Mouse (Mus musculus) cerebellum, adult 11-12 months (tissue): ENCODE measurements around the gene Tubd1.

Source experiments
- DNase-seq: peaks from one replicate; pipeline ENCODE4 v3.0.0; 2022

Gene Tubd1

DNA sequence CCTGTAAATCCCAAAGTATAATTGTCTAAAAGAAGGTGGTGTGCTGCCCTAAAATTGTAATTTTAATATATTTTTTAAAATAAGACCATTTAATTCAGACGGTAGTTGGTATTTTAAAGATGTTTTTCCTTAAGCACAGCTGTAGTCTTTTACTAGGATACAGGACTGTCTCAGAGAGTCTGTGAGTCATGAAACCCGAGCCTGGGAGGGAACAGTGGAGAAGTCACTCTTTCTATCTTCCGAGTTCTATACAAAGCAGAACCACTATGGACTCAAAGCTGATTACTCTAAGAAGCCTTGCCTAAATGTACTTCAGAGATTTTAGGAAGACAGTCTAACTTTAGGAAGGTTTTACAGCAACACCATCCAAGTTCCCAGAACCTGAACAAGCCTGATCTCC lies 57.3 kb downstream of the Tubd1 start:
- no peak for DNase-seq

DNA sequence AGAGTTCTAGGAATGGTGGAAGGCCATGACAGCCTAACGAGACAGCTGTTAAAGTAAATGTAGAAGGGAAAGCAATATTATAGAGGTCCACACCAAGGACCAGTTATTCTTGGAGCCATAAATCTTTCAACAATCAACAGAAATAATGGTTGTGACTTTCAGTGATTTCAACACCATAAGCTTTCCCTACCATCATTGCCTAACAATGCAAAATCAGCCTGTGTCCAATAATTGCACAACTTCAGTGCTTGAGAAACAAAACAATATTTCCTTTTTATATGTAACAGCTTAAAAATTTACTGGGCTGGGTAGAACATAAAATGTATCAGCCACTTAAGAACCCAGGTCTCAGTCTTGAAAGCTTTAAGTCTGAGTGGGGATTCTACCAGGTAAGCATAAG lies 58.9 kb downstream of the Tubd1 start:
- no peak for DNase-seq

DNA sequence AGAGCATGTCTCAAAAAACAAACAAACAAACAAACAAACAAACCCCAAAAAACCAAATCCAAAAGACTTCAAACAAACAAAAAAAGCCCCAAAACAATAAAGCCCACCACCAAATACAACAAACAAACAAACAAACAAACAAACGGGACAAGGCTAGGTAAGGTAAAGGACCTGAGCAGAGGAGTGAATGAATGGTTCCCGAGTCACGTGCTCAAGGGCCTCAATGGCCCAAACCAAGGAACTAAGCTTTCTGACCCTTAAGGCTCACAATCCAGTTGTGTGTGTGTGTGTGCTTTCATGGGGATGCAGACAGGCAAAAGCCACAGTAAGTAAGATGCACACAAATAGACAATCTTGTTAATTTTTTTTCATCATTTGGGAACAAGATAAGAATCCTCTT lies 59.5 kb downstream of the Tubd1 start:
- DNase-seq, result no peak

DNA sequence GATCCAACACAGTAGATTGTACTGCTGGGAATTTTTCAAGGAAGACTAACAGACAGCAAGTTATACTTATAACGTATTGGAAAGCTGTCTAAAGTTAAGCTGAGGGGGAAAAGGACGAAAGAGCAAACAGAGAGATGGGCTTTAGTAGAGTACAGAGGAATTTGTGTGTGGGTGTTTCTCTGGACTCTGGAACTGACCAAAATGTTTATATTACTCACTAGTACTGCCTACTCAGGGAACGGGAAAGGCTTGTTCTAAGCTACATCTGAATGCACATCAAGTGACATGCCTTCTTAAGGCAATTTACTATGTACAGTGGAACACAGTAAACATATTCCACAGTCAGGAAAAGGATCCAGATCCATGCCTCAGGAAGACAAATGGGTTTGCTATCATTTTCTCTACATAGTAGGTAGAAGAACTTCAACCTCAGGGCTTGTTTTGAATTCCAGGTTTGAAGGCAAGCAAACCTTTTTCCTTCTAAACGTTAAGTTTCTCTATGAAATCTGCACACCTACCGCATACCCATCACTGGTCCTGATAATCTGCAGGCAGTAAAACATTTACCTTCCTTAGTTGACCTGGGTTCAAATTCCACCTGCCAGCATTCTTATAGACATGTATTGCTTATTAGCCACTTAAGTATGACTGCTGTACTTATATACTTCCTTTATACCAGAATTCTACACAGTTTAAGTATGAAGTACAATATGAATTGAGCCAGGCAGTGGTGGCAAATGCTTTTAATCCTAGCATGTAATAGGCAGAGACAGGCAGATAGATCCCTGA lies 60.1 kb downstream of the Tubd1 start:
- DNase-seq, result no peak

DNA sequence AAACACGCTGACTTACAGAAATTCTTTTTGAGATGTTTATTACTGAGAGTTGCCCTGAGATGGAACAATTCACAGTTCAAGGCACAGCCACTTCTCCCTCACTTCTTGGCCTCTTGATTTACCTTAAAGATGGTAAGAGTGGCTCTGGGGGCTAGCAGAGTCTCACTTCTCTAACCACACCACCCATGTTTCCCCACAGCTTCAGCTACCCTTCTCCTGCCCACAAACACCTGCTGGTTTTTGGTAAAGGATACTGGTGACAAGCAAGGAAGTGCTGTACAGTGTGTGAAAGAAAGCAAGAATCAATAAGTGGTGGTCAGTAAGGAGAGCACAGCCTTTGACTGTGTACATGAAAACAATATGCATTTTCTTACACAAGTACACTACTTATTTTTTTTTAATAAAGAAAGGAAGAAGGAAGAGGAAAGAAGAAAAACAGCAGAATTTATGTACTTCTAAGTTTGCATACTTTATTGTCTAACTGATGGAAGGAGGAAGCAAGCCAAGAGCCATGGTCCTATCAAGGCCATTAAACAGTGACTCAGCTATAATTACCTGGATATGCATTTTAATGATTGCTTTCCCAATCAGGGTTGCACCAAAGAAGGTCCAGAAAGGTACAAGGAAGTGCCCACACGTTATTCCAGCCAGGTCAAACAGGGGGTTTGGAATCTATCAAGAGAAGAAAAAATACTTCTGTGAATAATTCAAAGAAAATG lies 62.0 kb downstream of the Tubd1 start:
- no peak for DNase-seq

DNA sequence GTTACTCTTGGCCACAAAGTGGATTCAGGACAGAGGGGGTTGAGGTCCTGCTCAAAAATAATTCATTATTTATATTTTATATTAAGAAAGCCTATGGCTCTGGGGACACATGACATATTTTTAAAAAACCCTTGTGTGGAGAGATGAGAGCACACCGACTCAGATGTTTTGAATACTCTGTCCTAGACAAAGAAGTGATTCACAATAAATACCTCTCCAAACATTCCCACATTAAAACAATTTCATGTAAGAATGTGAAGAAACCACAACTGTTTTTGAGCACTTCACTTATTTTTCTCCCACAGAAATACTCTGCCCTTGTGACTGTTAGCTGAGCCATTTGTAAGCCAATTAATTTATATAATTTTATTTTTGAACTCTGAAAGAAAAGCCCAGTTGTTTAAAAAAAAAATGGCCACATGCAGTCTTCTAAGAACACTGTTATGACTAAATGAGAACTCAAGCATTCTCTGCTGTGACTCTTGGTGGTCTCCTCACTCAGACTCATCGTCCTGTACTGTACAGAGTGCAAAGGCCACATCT lies 63.1 kb downstream of the Tubd1 start:
- no peak for DNase-seq

DNA sequence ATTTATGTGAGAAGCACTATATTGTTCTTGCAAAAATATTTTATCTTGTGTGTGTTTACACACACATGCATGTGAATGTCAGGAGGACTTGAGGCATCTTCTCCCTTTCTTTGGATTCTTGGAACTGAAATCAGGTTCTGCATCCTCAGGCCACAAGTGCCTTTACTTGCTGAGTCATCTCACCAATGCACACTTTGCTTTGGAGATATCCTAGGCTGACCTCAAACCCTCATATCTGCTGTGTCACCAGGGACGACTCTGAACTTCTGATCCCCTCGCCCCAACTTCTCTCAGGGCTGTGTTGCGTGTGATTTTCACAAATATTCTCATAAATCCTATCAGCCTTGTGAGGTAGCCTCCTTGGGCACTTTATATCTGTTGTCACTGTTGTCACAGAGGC lies 65.4 kb downstream of the Tubd1 start:
- DNase-seq, result no peak

DNA sequence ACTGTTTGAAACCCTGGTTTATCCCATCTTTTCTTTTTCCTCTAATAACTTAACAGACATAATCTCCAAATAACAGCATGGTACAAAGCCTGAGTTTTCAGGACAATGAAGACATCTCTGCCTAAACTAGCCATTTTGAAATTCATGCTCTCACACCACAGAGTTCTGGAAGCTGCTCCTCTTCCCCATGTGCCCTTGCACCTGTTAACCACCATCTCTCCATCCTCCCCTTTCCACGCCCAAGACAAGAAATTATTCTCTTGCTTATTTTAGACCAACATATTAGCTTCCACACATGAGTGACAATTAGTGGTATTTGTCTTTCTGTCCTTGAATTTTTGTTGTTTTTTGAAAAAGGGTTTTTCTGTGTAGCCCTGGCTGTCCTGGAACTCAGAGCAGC lies 67.2 kb downstream of the Tubd1 start:
- DNase-seq, result no peak

DNA sequence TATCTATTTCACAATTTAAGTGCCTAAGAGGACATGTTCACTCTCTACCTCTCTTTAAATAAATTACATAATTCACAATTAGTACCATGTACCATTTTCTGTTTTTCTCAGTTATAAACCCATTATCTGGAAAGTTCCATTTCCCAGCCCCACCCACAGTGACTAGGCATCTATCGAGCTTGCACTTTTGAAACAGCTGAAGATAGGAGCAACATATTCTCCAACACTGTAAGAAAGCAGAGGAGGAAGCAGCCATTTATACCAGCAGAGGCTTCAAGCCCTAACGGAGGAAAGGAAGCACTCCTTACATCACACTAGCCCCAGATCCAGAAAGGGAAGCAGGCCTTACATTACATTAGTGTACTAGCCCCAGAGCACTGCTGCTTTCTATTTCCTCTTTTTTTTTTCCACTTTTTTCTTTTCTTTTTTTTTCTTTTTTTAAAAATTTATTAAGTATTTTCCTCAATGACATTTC lies 69.3 kb downstream of the Tubd1 start:
- DNase-seq, result no peak

DNA sequence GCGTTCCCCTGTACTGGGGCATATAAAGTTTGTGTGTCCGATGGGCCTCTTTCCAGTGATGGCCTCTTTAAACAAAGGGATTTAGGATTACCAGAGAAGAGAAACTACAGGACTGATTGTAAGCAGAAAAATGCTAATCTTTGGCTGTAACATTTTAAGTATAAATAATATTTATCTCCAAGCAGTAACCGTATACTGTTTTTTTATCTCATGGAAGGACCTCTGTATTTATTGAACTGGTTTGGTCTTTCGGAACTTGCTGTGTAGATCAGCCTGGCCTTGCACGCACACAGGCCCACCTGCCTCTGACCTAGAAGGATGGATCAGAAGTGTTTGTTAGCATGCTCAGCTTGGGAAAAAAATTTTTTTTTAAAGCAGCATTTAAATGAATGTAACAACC lies 69.8 kb downstream of the Tubd1 start:
- no peak for DNase-seq
